Mouse (Mus musculus) thymus, postnatal 4 days (tissue): ENCODE results near the gene Lin28a.

Source experiments
- DNase-seq: peaks from one replicate; pipeline ENCODE4 v3.0.0; 2021

The Lin28a gene

GRCm38 (mm10) chr4:133978021-133978711, 40.5 kb downstream of the Lin28a start:
- no peak for DNase-seq

GRCm38 (mm10) chr4:133971741-133972140, 46.9 kb downstream of the Lin28a start:
- DNase-seq, result no peak

GRCm38 (mm10) chr4:133970876-133971275, 47.8 kb downstream of the Lin28a start:
- no peak for DNase-seq

GRCm38 (mm10) chr4:133970196-133970595, 48.4 kb downstream of the Lin28a start:
- DNase-seq, result no peak

GRCm38 (mm10) chr4:133969114-133969770, 49.4 kb downstream of the Lin28a start:
- no peak for DNase-seq

- DNase-seq, result peak; percentile 69
These were observed 50.3 kb downstream of the Lin28a start, which contains the start of gene Hmgn2 for GRCm38 (mm10) chr4:133968150-133968921. Gene Hmgn2 (minus strand): TSS chr4:133968650.

- peak; percentile 96 for DNase-seq
These were observed 50.8 kb downstream of the Lin28a start for GRCm38 (mm10) chr4:133967866-133968149.

- peak; percentile 99 for DNase-seq
These were observed 51.3 kb downstream of the Lin28a start for GRCm38 (mm10) chr4:133967138-133967865.

GRCm38 (mm10) chr4:133966271-133966940, 52.2 kb downstream of the Lin28a start:
- no peak for DNase-seq

GRCm38 (mm10) chr4:133962566-133962965, 56.1 kb downstream of the Lin28a start:
- no peak for DNase-seq

GRCm38 (mm10) chr4:133958884-133959283, 59.8 kb downstream of the Lin28a start:
- no peak for DNase-seq

- DNase-seq, result no peak
These were observed 62.3 kb downstream of the Lin28a start for GRCm38 (mm10) chr4:133956358-133956757.
